ENCODE assay signal across 18 mouse cellular contexts in the genomic region with DNA sequence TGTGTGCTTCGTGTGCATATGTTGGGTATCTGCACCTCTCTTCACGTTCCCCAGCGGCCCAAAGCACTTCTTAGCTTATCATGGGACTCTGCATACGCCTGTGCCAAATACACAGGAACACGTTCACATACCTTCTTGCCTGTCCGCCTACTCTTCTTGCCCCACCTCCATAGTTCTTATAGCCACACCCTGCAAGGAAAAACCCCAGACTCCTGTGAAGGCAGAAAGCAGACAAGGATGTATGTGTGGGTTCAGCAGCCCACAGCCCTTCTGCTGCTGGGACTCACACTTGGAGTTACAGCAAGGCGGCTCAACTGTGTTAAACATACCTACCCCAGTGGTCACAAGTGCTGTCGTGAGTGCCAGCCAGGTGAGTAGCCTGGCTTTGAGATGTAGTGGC. TPM values are rescaled to one million over a fixed set of nuclear protein-coding genes. Genes with fewer than 3 reads are reported as not detected.
DNase-seq lines count a peak whose midpoint lies in the region; ATAC-seq and TF ChIP-seq lines count a peak whose summit lies in the region.
"Had no signal": no experiment of that assay in that cellular context is flagged by ENCODE, and none has a peak within 500 bp of the region (broad histone marks: within the 10 kb centered on the region; RNA-seq: fewer than 3 reads in every experiment).

A gene (plus strand): TSS at position 207 of the 400 bp plus-strand sequence.

- peaks cover 32% of the 10 kb centered on the region for H3K36me3 ChIP-seq in intestine, embryonic 15.5 days
- H3K36me3 ChIP-seq in intestine, embryonic 16.5 days (ENCODE audit: control insufficient read depth, insufficient read depth, low read length): peaks cover 20% of the 10 kb centered on the region
- peaks cover 62 to 84% of the 10 kb centered on the region in 2 experiments for H3K36me3 ChIP-seq in CH12.LX (replicated peaks in 1 of 2; ENCODE audit: control insufficient read depth in 1 of 2, insufficient read depth in 1 of 2, low read length in 1 of 2)

- peak; percentile 30; the same call in 1 of the 2 replicates for TF ChIP-seq POLR2A in CH12.LX (IDR thresholded peaks at IDR 0.05; ENCODE audit: low read depth, low read length)

- peak; percentile 16; the same call in 1 of the 2 replicates for ATAC-seq in intestine, embryonic 15.5 days
- no peak; the same call in 1 of the 2 replicates for ATAC-seq in intestine, embryonic 16.5 days
- ATAC-seq in inflammation-experienced regulatory T-cells, adult 6 months: peak; percentile 83
- ATAC-seq: forebrain, embryonic 14.5 days; hindbrain, postnatal 0 days; midbrain, embryonic 15.5 days had no signal

- H3K27me3 ChIP-seq in intestine, embryonic 15.5 days (replicated peaks): no peaks in the 10 kb centered on the region
- H3K27me3 ChIP-seq in intestine, embryonic 16.5 days (replicated peaks; ENCODE audit: control insufficient read depth, insufficient read depth, low read length): no peaks in the 10 kb centered on the region
- no peaks in the 10 kb centered on the region for H3K27me3 ChIP-seq in CH12.LX (replicated peaks)
- H3K27me3 ChIP-seq: heart, embryonic 15.5 days; limb, embryonic 13.5 days; liver, embryonic 15.5 days; midbrain, embryonic 15.5 days had no signal

- 78% methylated on average over 8 of the region's 8 CpGs for WGBS in intestine, embryonic 15.5 days
- WGBS in intestine, embryonic 16.5 days: 82% methylated on average over 8 of the region's 8 CpGs

- dilution Hi-C loops in CH12.LX (cut with MboI; ENCODE audit: extremely low pct_ligation_motif_present, extremely low pct_unique_long_range_greater_than_20kb, low sequenced_read_pairs): no loop called here

- TF ChIP-seq EP300 in CH12.LX (IDR thresholded peaks at IDR 0.05; ENCODE audit: low read length): no peak

- TF ChIP-seq CTCF in CH12.LX (conservative IDR thresholded peaks at IDR 0.05 in 1 of 2, IDR thresholded peaks at IDR 0.05 in 1 of 2; ENCODE audit: low read depth in 2 of 2, low read length in 2 of 2): no peak

- in situ Hi-C loops in CH12.LX (cut with MboI; ENCODE audit: low pct_ligation_motif_present, low pct_unique_long_range_greater_than_20kb, low sequenced_read_pairs): no loop called here

- TF ChIP-seq RAD21 in CH12.LX (IDR thresholded peaks at IDR 0.05; ENCODE audit: low read depth, low read length): no peak

- H3K4me2 ChIP-seq in intestine, embryonic 15.5 days (replicated peaks): no peak within 1 kb of the TSS
- no peak within 1 kb of the TSS for H3K4me2 ChIP-seq in intestine, embryonic 16.5 days (ENCODE audit: low read depth, low read length)
- no peak within 1 kb of the TSS for H3K4me2 ChIP-seq in CH12.LX (ENCODE audit: insufficient read depth, low read depth, poor library complexity, severe bottlenecking)
- H3K4me2 ChIP-seq: heart, embryonic 15.5 days; limb, embryonic 13.5 days; liver, embryonic 15.5 days; midbrain, embryonic 15.5 days had no signal

- H3K27ac ChIP-seq in intestine, embryonic 15.5 days: no peak within 1 kb of the TSS
- H3K27ac ChIP-seq in intestine, embryonic 16.5 days (ENCODE audit: low read length): no peak within 1 kb of the TSS
- no peak within 1 kb of the TSS for H3K27ac ChIP-seq in CH12.LX (ENCODE audit: insufficient read depth, low read depth)
- H3K27ac ChIP-seq: heart, adult 2 months; heart, embryonic 15.5 days; hindbrain, postnatal 0 days; limb, embryonic 13.5 days; liver, embryonic 15.5 days; midbrain, embryonic 15.5 days had no signal

- H3K4me3 ChIP-seq in intestine, embryonic 15.5 days (replicated peaks): no peak within 1 kb of the TSS
- H3K4me3 ChIP-seq in intestine, embryonic 16.5 days (ENCODE audit: low read length): no peak within 1 kb of the TSS
- H3K4me3 ChIP-seq in CH12.LX (replicated peaks in 1 of 3; ENCODE audit: low read depth in 2 of 3, low read length in 2 of 3, poor library complexity in 1 of 3): peak within 1 kb of the TSS in 2 of 3 experiments; percentile 38 to 44
- H3K4me3 ChIP-seq: heart, adult 2 months; heart, embryonic 15.5 days; limb, embryonic 13.5 days; liver, embryonic 15.5 days; midbrain, embryonic 15.5 days had no signal

- no peaks in the 10 kb centered on the region for H3K4me1 ChIP-seq in intestine, embryonic 15.5 days (replicated peaks)
- no peaks in the 10 kb centered on the region for H3K4me1 ChIP-seq in intestine, embryonic 16.5 days (ENCODE audit: control insufficient read depth, insufficient read depth, low read length)
- H3K4me1 ChIP-seq in CH12.LX (ENCODE audit: control insufficient read depth in 1 of 2, insufficient read depth in 2 of 2): peaks cover 11 to 47% of the 10 kb centered on the region in 2 experiments
- H3K4me1 ChIP-seq: heart, embryonic 15.5 days; limb, embryonic 13.5 days; liver, embryonic 15.5 days; midbrain, embryonic 15.5 days had no signal

- H3K79me2 ChIP-seq in CH12.LX (replicated peaks; ENCODE audit: control insufficient read depth, extremely low read depth, insufficient read depth, poor library complexity, severe bottlenecking): no peaks in the 10 kb centered on the region

- H3K9ac ChIP-seq in intestine, embryonic 15.5 days: no peak within 1 kb of the TSS
- H3K9ac ChIP-seq in intestine, embryonic 16.5 days (ENCODE audit: low read depth, low read length): no peak within 1 kb of the TSS
- H3K9ac ChIP-seq in CH12.LX (ENCODE audit: insufficient read depth, low read depth): no peak within 1 kb of the TSS
- H3K9ac ChIP-seq: heart, embryonic 15.5 days; limb, embryonic 13.5 days; liver, embryonic 15.5 days; midbrain, embryonic 15.5 days had no signal

- H3K9me3 ChIP-seq in intestine, embryonic 15.5 days: no peaks in the 10 kb centered on the region
- no peaks in the 10 kb centered on the region for H3K9me3 ChIP-seq in intestine, embryonic 16.5 days (ENCODE audit: control insufficient read depth, low read length)
- H3K9me3 ChIP-seq in CH12.LX (replicated peaks; ENCODE audit: low read length): no peaks in the 10 kb centered on the region
- H3K9me3 ChIP-seq: heart, embryonic 15.5 days; limb, embryonic 13.5 days; liver, embryonic 15.5 days; midbrain, embryonic 15.5 days had no signal

- DNase-seq in right cerebral cortex, adult 18-20 months: peak; percentile 60
- no peak for DNase-seq in right cerebral cortex, postnatal 4 days
- DNase-seq in CH12.LX (ENCODE audit: extremely low read depth): no peak
- DNase-seq in layer of hippocampus, adult 8-10 months (ENCODE audit: low spot score in 2 of 2): no peak
- DNase-seq in gastrocnemius, postnatal 4 days (ENCODE audit: low spot score in 2 of 2): no peak
- DNase-seq: cerebellum, adult 11 months; cerebellum, postnatal 14 days; heart, adult 2 months; thymus, adult 18-20 months had no signal

TF ChIP-seq in CH12.LX, 34 proteins besides CTCF, POLR2A, EP300 and RAD21:
- no peak for TF ChIP-seq JUN (IDR thresholded peaks at IDR 0.05; ENCODE audit: insufficient read depth, low read depth, low read length)
- no peak for TF ChIP-seq ZMIZ1 (IDR thresholded peaks at IDR 0.05; ENCODE audit: low read depth, low read length)
- no peak for TF ChIP-seq NRF1 (IDR thresholded peaks at IDR 0.05; ENCODE audit: low read depth, low read length)
- no peak for TF ChIP-seq MAZ (IDR thresholded peaks at IDR 0.05; ENCODE audit: low read depth, low read length)
- no peak for TF ChIP-seq ZC3H11A (IDR thresholded peaks at IDR 0.05; ENCODE audit: low read depth, low read length)
- no peak for TF ChIP-seq MYC (IDR thresholded peaks at IDR 0.05; ENCODE audit: low read depth, low read length)
- no peak for TF ChIP-seq MAFK (IDR thresholded peaks at IDR 0.05; ENCODE audit: insufficient replicate concordance, low read length)
- TF ChIP-seq PAX5 (IDR thresholded peaks at IDR 0.05; ENCODE audit: low read length): no peak
- TF ChIP-seq POLR2AphosphoS2 (IDR thresholded peaks at IDR 0.05; ENCODE audit: low read depth, low read length): no peak
- no peak for TF ChIP-seq ETS1 (conservative IDR thresholded peaks at IDR 0.05; ENCODE audit: low read depth, low read length)
- no peak for TF ChIP-seq ZNF384 (IDR thresholded peaks at IDR 0.05; ENCODE audit: low read depth, low read length)
- no peak for TF ChIP-seq HCFC1 (IDR thresholded peaks at IDR 0.05; ENCODE audit: low read depth, low read length)

RNA-seq across cellular contexts. Expression of the gene that starts here (rescaled TPM):
- 0.49 and 0.52 TPM in 2 replicates for polyA plus RNA-seq in intestine, embryonic 15.5 days (2015; fragmentation: Nextera tagmentation; extraction: Ambion mirVana)
- polyA plus RNA-seq in intestine, embryonic 16.5 days (2015; fragmentation: Nextera tagmentation; extraction: Ambion mirVana): 0.55 and 0.86 TPM in 2 replicates
- 21.7 and 28.2 TPM in 2 replicates for total RNA-seq in CH12.LX (2012; rRNA removed)
- 73.5 and 86.1 TPM in 2 replicates for total RNA-seq in CH12.LX (2014; rRNA removed)
- 63.8 and 81.1 TPM in 2 replicates for polyA plus RNA-seq in CH12.LX (2012; ENCODE audit: insufficient read length, low read depth)
- 100 to 1,000 TPM; 682 to 810 (median 720) TPM for polyA plus RNA-seq in inflammation-experienced regulatory T-cells, adult 6 months (2017; shearing (Covaris generic))
- 1 to 10 TPM; 1.1 to 3.5 (median 2.0) TPM for total RNA-seq in layer of hippocampus, adult 8-10 months (2022)
- 1 to 10 TPM in 1 of 2 experiments, under 1 TPM in 1; 0.93 to 1.4 TPM for total RNA-seq in gastrocnemius, postnatal 4 days (2021)
- total RNA-seq: heart, adult 2 months had no signal

Comparison
In these comparisons a context has a peak if more than half of its experiments do, and no peak if none do; other contexts are left out.
1. RNA of the gene that starts here (total RNA-seq): 21.7 to 86.1 TPM in CH12.LX; 1.1 to 3.5 TPM in layer of hippocampus, adult 8-10 months and 0.93 to 1.4 TPM in gastrocnemius, postnatal 4 days; every median in the first group is over 4 times any median in the second.
2. RNA of the gene that starts here (polyA plus RNA-seq): 682 to 810 TPM in inflammation-experienced regulatory T-cells, adult 6 months and 63.8 to 81.1 TPM in CH12.LX; 0.55 to 0.86 TPM in intestine, embryonic 16.5 days and 0.49 to 0.52 TPM in intestine, embryonic 15.5 days; every median in the first group is over 10 times any median in the second.
3. Peak in ATAC-seq in intestine, embryonic 15.5 days; RNA of the gene not detected or under 1 TPM.
4. H3K4me3 ChIP-seq: peak in CH12.LX (2 of 3); none in intestine, embryonic 15.5 days (single experiment) and intestine, embryonic 16.5 days (single experiment).